Mouse (Mus musculus) embryonic fibroblast, embryonic 13.5 days (primary cell): Measurements from ENCODE around the gene Naif1. TPM values are rescaled to one million over a fixed set of nuclear protein-coding genes. Genes with fewer than 3 reads are reported as not detected.

ENCODE experiments used
- H3K27ac ChIP-seq: 2 replicates; pipeline ENCODE4 v1.5.1; 2012; ENCODE audit warnings: low read length, control low read depth, inconsistent platforms; ENCODE audit not compliant: insufficient read depth
- H3K4me1 ChIP-seq: 2 replicates; pipeline ENCODE4 v1.6.1; 2011; ENCODE audit warnings: low read length; ENCODE audit not compliant: control insufficient read depth, insufficient read depth
- H3K4me3 ChIP-seq: 2 replicates; pipeline ENCODE4 v1.5.1; 2011; ENCODE audit warnings: mild to moderate bottlenecking, control low read depth, low read length; ENCODE audit not compliant: insufficient read depth
- CTCF ChIP-seq: IDR thresholded peaks from 2 replicates; pipeline ENCODE4 v1.5.1; 2011; ENCODE audit warnings: mild to moderate bottlenecking, control low read depth, low read length, moderate library complexity, borderline replicate concordance; ENCODE audit not compliant: insufficient read depth
- POLR2A ChIP-seq: IDR thresholded peaks from 2 replicates; pipeline ENCODE4 v1.6.1; 2011; ENCODE audit warnings: low read depth, mild to moderate bottlenecking, control low read depth, low read length, moderate library complexity
- polyA plus RNA-seq: library from polyadenylated mRNA; stranded (reverse); fragments of >200 nt; gene quantifications from 2 replicates; pipeline ENCODE4 v1.2.4, GENCODE M21; 2011; ENCODE audit warnings: low read depth; ENCODE audit not compliant: missing spikeins, insufficient read length

Gene Naif1
- polyA plus RNA-seq, 1 experiment = 3.8 TPM

DNA sequence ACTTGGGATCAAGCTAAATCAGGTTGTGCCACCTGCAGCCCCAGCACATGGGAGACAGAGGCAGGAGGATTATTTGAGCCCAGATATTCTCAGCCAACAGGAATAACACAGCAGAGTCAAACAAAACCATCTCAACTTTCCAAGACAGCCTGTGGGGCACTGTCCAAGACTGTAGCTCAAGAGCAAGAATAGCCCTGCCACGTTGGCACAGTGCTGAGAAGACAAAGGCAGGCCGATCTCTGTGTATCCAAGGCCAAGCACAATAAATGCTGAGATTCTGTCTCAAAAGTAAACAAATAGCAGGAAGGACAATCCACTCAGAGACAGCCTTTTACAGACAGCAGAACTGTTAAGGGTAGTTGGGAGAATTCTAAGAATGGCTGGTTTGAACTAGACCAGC is 10.1 kb upstream of the Naif1 start:
- no peak overlapping the region for H3K27ac ChIP-seq
- TF ChIP-seq POLR2A (no peak), CTCF (no peak)
- peaks cover 13% of the 10 kb centered on the region for H3K4me1 ChIP-seq
- H3K4me3 ChIP-seq = no peak overlapping the region

DNA sequence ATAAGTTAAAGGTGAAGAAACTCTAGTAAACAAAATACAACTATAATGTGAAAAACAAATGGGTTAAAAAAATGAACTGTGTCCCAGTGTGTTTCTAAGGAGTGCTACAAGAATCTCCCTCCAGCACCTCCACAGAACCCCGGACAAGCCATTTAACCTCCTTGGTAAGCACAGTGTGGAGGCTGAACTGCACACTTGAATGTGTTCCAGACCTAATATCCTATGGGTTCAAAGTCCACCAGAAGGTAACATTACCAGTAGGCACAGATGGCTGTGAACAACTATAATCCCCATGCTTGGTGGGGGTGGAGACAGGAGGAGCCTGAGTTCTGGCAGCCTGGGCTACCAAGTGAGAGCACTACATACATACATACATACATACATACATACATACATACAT is 9.6 kb upstream of the Naif1 start:
- Histone ChIP-seq H3K4me1 (peaks cover 13% of the 10 kb centered on the region), H3K27ac (no peak overlapping the region), H3K4me3 (no peak overlapping the region)
- TF ChIP-seq POLR2A (no peak), CTCF (no peak)

GRCm38 (mm10) chr2:32441550-32441949 is 8.7 kb upstream of the Naif1 start:
- no peak for TF ChIP-seq CTCF
- TF ChIP-seq POLR2A = no peak
- H3K27ac ChIP-seq = no peak overlapping the region
- no peak overlapping the region for H3K4me3 ChIP-seq
- peaks cover 13% of the 10 kb centered on the region for H3K4me1 ChIP-seq

GRCm38 (mm10) chr2:32445535-32445934 is 4.7 kb upstream of the Naif1 start:
- H3K4me3 ChIP-seq = no peak overlapping the region
- H3K27ac ChIP-seq = no peak overlapping the region
- TF ChIP-seq CTCF = no peak
- TF ChIP-seq POLR2A = no peak
- H3K4me1 ChIP-seq = peaks cover 3% of the 10 kb centered on the region; the same call in 1 of the 2 replicates

DNA sequence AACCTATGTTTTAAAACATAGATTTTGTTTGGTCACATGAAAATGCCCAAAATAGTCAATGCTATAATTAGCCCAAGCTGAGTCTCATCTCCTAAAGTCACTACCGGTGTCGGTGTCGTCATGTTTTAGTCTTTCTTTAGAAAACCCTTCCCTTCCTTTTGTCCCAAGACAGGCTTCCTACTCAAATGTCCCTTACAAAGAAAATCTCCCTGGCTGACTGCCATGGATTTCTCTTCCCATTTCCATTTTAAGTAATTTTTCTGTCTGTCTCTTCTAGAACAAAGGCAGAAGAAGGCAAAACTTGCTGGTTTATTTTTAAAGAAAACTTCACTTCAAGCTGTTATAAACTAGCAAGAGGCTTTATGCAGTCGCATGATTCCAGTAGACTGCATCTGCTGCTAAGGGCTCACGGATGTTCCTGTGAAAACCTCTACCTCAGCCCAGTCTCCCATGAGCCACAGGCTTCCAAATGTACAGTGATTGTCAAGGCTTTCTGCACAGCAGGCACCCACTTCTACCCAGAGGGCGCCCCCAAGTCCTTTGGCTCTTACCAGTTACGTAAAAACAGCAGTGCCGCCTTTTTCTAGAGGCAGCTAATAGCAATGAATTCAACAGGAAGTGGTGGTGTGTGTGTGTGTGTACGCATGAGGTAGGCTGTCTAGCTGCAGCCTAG is 2.9 kb upstream of the Naif1 start:
- Histone ChIP-seq H3K27ac (peak overlapping the region; percentile 29; the same call in 1 of the 2 replicates), H3K4me1 (peaks cover 3% of the 10 kb centered on the region; the same call in 1 of the 2 replicates), H3K4me3 (no peak overlapping the region)
- TF ChIP-seq POLR2A (no peak), CTCF (no peak)

- no peak for TF ChIP-seq POLR2A
- no peak for TF ChIP-seq CTCF
- Histone ChIP-seq H3K27ac (no peak overlapping the region), H3K4me1 (peaks cover 3% of the 10 kb centered on the region; the same call in 1 of the 2 replicates), H3K4me3 (no peak overlapping the region)
Observed at GRCm38 (mm10) chr2:32448480-32448879, 1.8 kb upstream of the Naif1 start.

- Histone ChIP-seq H3K27ac (peak within 1 kb of the TSS; percentile 98), H3K4me3 (peak within 1 kb of the TSS; percentile 62), H3K4me1 (peaks cover 9% of the 10 kb centered on the region; the same call in 1 of the 2 replicates)
- no peak for TF ChIP-seq CTCF
- peak; percentile 62 for TF ChIP-seq POLR2A
Observed at GRCm38 (mm10) chr2:32450881-32451844, 906 bp downstream of the Naif1 start, which contains the start of gene Slc25a25. Gene Slc25a25, minus strand, starts transcription at chr2:32451445.

DNA sequence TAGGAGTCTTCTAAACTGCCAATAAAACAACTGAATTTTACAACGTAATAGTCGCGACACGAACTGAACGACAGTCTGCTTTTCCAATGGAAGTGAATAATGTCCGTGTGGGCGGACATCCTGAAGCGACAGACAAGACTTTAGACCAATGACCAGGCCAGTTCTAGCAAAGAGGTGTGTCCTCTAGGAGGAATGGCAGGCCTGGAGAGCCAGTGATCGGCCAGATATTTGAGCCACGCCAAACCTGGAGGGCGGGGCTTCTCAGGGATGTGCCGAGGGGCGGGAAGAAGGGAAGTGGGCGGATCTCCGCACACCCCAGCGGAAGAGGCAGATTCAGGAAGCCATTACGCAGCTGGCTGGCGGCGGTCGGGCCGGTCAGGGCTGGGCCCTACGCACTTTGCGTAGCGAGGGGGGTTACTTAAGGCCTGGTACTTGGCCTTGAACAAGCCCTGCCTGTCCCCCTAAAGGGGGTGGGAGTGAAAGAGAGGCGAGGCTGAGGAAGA is 1.7 kb downstream of the Naif1 start:
- TF ChIP-seq POLR2A (peak; percentile 61), CTCF (no peak)
- peaks cover 9% of the 10 kb centered on the region; the same call in 1 of the 2 replicates for H3K4me1 ChIP-seq
- peak overlapping the region; percentile 61 for H3K4me3 ChIP-seq
- H3K27ac ChIP-seq = peak overlapping the region; percentile 98

DNA sequence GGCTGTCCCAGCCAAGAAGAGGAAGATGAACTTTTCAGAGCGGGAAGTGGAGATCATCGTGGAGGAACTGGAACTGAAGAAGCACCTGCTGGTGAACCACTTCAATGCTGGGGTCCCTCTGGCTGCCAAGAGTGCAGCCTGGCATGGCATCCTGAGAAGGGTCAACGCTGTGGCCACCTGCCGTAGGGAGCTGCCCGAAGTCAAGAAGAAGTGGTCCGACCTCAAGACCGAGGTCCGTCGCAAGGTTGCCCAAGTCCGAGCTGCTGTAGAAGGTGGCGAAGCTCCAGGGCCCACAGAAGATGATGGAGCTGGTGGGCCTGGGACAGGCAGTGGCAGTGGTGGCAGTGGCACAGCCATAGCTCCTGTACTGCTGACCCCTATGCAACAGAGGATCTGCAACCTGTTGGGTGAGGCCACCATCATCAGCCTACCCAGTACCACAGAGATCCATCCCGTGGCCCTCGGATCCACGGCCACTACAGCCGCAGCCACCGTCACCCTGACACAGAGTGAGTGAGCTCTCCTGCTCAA is 2.2 kb downstream of the Naif1 start:
- no peak overlapping the region for H3K27ac ChIP-seq
- no peak for TF ChIP-seq POLR2A
- no peak for TF ChIP-seq CTCF
- peaks cover 7% of the 10 kb centered on the region; the same call in 1 of the 2 replicates for H3K4me1 ChIP-seq
- peak overlapping the region; percentile 18 for H3K4me3 ChIP-seq
